Mouse (Mus musculus) heart, adult 8-10 months (tissue): ENCODE measurements around the gene Pigg. TPM values are rescaled to one million over a fixed set of nuclear protein-coding genes. Genes with fewer than 3 reads are reported as not detected.

ENCODE experiments used
- total RNA-seq, 4 experiments: library from RNA; stranded (reverse); gene quantifications; 2 replicates each; pipeline ENCODE4 v1.2.4; 2022

Gene Pigg
- total RNA-seq, 4 experiments from 2014 or later = 10.4 to 12.9 (median 12.2) TPM

Other genes starting within 250 kb of the Pigg start
- gene Mtf2, start 246.9 kb upstream of the Pigg start, total RNA-seq = 10 to 100 TPM in 2 of 4 experiments, 1 to 10 TPM in 2; 9.6 to 13.5 (median 10.5) TPM
- 10 to 100 TPM; 31.7 to 35.3 (median 32.7) TPM for gene Tmed5, start 180.0 kb upstream of the Pigg start, total RNA-seq
- gene Ccdc18, start 179.7 kb upstream of the Pigg start, total RNA-seq = under 1 TPM; 0.06 to 0.38 (median 0.22) TPM
- gene Dr1, start 43.7 kb upstream of the Pigg start, total RNA-seq = 10 to 100 TPM; 18.3 to 21.6 (median 19.3) TPM
- gene Gm42517, start 55.3 kb downstream of the Pigg start, total RNA-seq = 1 to 10 TPM; 2.6 to 4.8 (median 3.6) TPM
- not detected for gene Pde6b, start 75.8 kb downstream of the Pigg start, total RNA-seq
- gene Atp5k, start 121.8 kb downstream of the Pigg start, total RNA-seq = 1,000 to 10,000 TPM in 2 of 4 experiments, 100 to 1,000 TPM in 2; 523 to 1,345 (median 957) TPM
- gene Mfsd7a, start 136.3 kb downstream of the Pigg start, total RNA-seq = 1 to 10 TPM; 1.5 to 3.0 (median 2.5) TPM
- 10 to 100 TPM; 29.3 to 32.0 (median 31.5) TPM for gene Pcgf3, start 148.6 kb downstream of the Pigg start, total RNA-seq
- gene Cplx1, start 237.4 kb downstream of the Pigg start, total RNA-seq = under 1 TPM; 0.22 to 0.24 (median 0.22) TPM